Mouse (Mus musculus): ENCODE data around the gene Tcstv1. TPM values are rescaled to one million over a fixed set of nuclear protein-coding genes. Genes with fewer than 3 reads are reported as not detected.
"Not testable (repeated sequence)": the region's sequence is repeated elsewhere in the genome, so short reads cannot be mapped to it uniquely, and the experiment has no call there.

Gene Tcstv1
- total RNA-seq (2021), result not detected

DNA sequence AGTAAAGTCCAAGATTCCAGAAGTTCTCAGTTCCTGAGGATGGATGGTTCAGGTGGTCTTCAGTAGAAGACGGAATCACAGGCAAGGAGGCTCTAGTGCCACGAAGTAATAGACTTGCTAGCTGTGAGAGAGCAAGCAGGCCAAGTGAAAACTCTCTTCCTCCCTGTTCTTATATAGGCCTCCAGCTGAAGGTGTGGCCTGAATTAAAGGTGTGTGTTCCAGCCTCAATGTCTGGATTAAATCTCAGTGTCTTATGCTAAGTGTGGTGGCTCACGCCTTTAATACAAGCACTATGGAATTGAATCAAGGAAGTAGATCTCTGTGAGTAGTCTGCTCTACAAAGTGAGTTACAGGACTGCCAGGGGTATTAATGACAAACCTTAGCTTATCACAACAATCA, at the start of gene Tcstv1:
Gene Tcstv1, minus strand, starts transcription at position 101 of the 400 bp plus-strand sequence.
- DNase-seq (ENCODE audit: low spot score in 2 of 2); intact Hi-C loops (cut with DNase I): not testable (repeated sequence)

- intact Hi-C loops (cut with DNase I); DNase-seq (ENCODE audit: low spot score in 2 of 2): not testable (repeated sequence)
Measured at GRCm38 (mm10) chr13:119929172-119929571, 34.6 kb upstream of the Tcstv1 start, which contains the start of gene Gm21761. Gene Gm21761, minus strand, starts transcription at chr13:119929272.

GRCm38 (mm10) chr13:119924597-119925340, 30.2 kb upstream of the Tcstv1 start:
- DNase-seq (ENCODE audit: low spot score in 2 of 2); intact Hi-C loops (cut with DNase I): not testable (repeated sequence)

GRCm38 (mm10) chr13:119916966-119917722, 22.6 kb upstream of the Tcstv1 start:
- intact Hi-C loops (cut with DNase I); DNase-seq (ENCODE audit: low spot score in 2 of 2): not testable (repeated sequence)

GRCm38 (mm10) chr13:119916449-119916848, 21.9 kb upstream of the Tcstv1 start:
- intact Hi-C loops (cut with DNase I); DNase-seq (ENCODE audit: low spot score in 2 of 2): not testable (repeated sequence)

- intact Hi-C loops (cut with DNase I); DNase-seq (ENCODE audit: low spot score in 2 of 2): not testable (repeated sequence)
Measured at GRCm38 (mm10) chr13:119898549-119898948, 4.0 kb upstream of the Tcstv1 start.

DNA sequence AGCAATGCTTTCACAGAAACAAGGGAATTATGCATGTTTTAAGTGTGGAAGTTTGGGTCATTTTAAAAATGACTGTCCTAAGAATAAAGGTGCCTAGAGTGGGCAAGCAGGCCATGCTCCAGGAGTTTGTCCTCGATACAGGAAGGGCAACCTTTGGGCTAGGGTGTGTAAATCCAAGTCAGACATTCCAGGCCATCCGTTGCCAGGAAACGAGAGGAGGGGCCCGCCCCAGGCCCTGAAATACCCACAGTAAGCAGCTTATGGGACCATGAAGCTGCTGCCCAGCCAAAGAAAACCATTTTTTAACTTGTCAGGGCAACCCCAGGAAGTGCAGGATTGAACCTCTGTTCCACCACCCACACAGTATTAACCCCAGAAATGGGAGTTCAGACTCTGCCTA, 7.7 kb downstream of the Tcstv1 start:
- DNase-seq (ENCODE audit: low spot score in 2 of 2); intact Hi-C loops (cut with DNase I): not testable (repeated sequence)

DNA sequence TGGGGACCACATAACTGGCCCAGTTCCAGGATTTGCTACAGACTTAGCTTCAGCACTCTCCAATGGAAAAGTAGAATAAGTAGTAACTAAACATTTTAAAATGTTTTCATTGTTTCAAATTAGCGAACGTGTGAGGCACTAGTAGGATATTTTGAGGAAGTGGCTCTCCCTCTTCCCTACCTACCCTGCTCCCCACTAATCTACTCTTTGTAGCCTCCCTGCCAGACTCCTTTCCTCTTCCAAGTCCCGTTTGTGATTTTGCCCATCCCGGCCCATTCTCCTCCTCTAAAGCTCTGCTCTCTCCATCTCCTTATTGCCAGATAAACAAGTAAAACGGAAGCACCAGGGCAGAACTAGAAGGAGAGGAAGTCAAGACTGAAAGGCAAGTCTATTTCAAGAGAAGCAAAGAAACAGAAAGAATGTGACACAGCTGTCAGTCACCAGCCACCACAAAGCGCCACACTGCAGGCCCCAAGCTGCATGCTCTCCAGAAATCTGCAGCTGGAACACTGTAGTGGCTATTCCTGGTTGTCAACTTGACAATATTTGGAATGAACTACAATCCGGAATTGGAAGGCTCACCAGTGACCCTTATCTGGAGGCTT, 30.1 kb downstream of the Tcstv1 start:
- DNase-seq (ENCODE audit: low spot score in 2 of 2); intact Hi-C loops (cut with DNase I): not testable (repeated sequence)

GRCm38 (mm10) chr13:119862399-119862798, 32.2 kb downstream of the Tcstv1 start:
- intact Hi-C loops (cut with DNase I); DNase-seq (ENCODE audit: low spot score in 2 of 2): not testable (repeated sequence)

Other genes starting within 250 kb of the Tcstv1 start
- 100 to 1,000 TPM; 301 to 304 TPM for gene Hmgcs1, start 204.4 kb downstream of the Tcstv1 start, total RNA-seq (2021)
- gene Nim1k, start 138.9 kb downstream of the Tcstv1 start, total RNA-seq (2021), result 10 to 100 TPM; 13.6 to 16.3 TPM
- 10 to 100 TPM; 44.2 to 48.2 TPM for gene Zfp131, start 103.9 kb downstream of the Tcstv1 start, total RNA-seq (2021)
- not detected for gene AF067063, start 64.6 kb downstream of the Tcstv1 start, total RNA-seq (2021)
- not detected for gene D13Ertd608e, start 58.8 kb downstream of the Tcstv1 start, total RNA-seq (2021)
- not detected for gene Gm21761, start 34.5 kb upstream of the Tcstv1 start, total RNA-seq (2021)
- gene B020031M17Rik, start 56.0 kb upstream of the Tcstv1 start, total RNA-seq (2021), result not detected
- not detected for gene Gm36079, start 132.2 kb upstream of the Tcstv1 start, total RNA-seq (2021)
- not detected for gene Gm21188, start 157.4 kb upstream of the Tcstv1 start, total RNA-seq (2021)
- gene Gm20767, start 245.5 kb upstream of the Tcstv1 start, total RNA-seq (2021), result not detected

Data from left cerebral cortex, postnatal 25 days (tissue).